Mouse (Mus musculus): ENCODE results near the gene Mapre3. TPM values are rescaled to one million over a fixed set of nuclear protein-coding genes. Genes with fewer than 3 reads are reported as not detected.
A peak's percentile ranks its signal among the peaks of the same experiment; 100 is the strongest.

The Mapre3 gene
- polyA plus RNA-seq, 1 experiment from 2014 or later = 17.0 TPM

GRCm38 (mm10) chr5:30907413-30908059 is 93.1 kb downstream of the Mapre3 start, which contains the start of gene Ost4:
Gene Ost4, minus strand, starts transcription at chr5:30907788.
- under 1% methylated on average over 58 of the region's 58 CpGs for WGBS
- peaks cover 71% of the 10 kb centered on the region for H3K4me1 ChIP-seq
- no peaks in the 10 kb centered on the region for H3K9me3 ChIP-seq (replicated peaks)
- H3K27ac ChIP-seq = peak within 1 kb of the TSS; percentile 95
- peaks cover 37% of the 10 kb centered on the region for H3K36me3 ChIP-seq
- peak within 1 kb of the TSS; percentile 77 for H3K4me3 ChIP-seq
- H3K27me3 ChIP-seq (ENCODE audit: low read depth, poor library complexity, severe bottlenecking) = no peaks in the 10 kb centered on the region
- DNase-seq (ENCODE audit: low spot score) = peak; percentile 98

GRCm38 (mm10) chr5:30908426-30909299 is 94.2 kb downstream of the Mapre3 start:
- 29% methylated on average over 13 of the region's 13 CpGs for WGBS

GRCm38 (mm10) chr5:30909300-30909659 is 94.8 kb downstream of the Mapre3 start:
- peak overlapping the region; percentile 95 for H3K27ac ChIP-seq
- H3K36me3 ChIP-seq = peaks cover 20% of the 10 kb centered on the region
- WGBS = 11% methylated on average over 7 of the region's 7 CpGs
- DNase-seq (ENCODE audit: low spot score) = no peak
- peak overlapping the region; percentile 77 for H3K4me3 ChIP-seq
- H3K9me3 ChIP-seq (replicated peaks) = no peaks in the 10 kb centered on the region
- H3K27me3 ChIP-seq (ENCODE audit: low read depth, poor library complexity, severe bottlenecking) = no peaks in the 10 kb centered on the region
- H3K4me1 ChIP-seq = peaks cover 89% of the 10 kb centered on the region

More at GRCm38 (mm10) chr5:30908426-30909299, 94.2 kb downstream of the Mapre3 start:
- H3K4me3 ChIP-seq = peak overlapping the region; percentile 77
- no peaks in the 10 kb centered on the region for H3K9me3 ChIP-seq (replicated peaks)
- peak overlapping the region; percentile 95 for H3K27ac ChIP-seq
- peak; percentile 64 for DNase-seq (ENCODE audit: low spot score)
- H3K27me3 ChIP-seq (ENCODE audit: low read depth, poor library complexity, severe bottlenecking) = no peaks in the 10 kb centered on the region
- peaks cover 82% of the 10 kb centered on the region for H3K4me1 ChIP-seq
- H3K36me3 ChIP-seq = peaks cover 26% of the 10 kb centered on the region

DNA sequence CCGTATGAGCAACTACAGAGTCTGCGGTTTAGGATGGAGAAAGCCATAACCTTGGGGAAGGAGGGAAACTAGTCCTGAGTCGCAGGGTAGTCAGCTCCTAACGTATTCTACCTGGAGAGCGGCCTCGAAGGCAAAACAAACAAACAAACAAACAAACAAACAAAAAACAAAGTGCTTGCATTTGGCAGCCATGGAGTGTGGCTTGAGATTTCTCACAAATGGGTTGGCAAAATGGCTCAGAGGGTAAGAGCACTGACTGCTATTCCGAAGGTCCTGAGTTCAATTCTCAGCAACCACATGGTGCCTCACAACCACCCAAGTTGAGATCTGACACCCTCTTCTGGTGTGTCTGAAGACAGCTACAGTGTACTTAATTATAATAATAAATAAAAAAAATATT is 95.4 kb downstream of the Mapre3 start:
- Histone ChIP-seq H3K4me3 (no peak overlapping the region; the same call in 1 of the 2 replicates), H3K36me3 (peaks cover 16% of the 10 kb centered on the region), H3K4me1 (peaks cover 92% of the 10 kb centered on the region), H3K27me3 (ENCODE audit: low read depth, poor library complexity, severe bottlenecking) (no peaks in the 10 kb centered on the region), H3K9me3 (replicated peaks) (no peaks in the 10 kb centered on the region), H3K27ac (peak overlapping the region; percentile 95)
- WGBS = 86% methylated on average over 7 of the region's 7 CpGs
- DNase-seq (ENCODE audit: low spot score) = no peak

DNA sequence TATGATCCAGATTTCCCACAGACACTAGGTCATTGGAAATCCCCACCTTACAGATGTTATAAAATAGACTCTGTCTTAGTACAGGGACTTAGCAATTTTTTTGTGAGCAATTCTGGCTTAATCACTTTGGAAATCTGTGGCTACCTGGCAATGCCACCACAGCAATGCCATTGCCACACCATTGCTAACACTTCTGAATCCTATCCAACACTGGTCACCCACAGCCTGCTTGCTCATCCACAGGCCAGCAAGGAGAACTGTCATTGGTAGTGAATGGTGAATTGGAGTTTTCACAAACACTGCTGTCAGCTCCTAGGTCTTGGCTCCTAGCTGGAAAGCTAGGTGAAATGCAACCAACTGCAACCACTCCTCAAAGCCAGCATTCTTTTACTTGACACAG is 96.0 kb downstream of the Mapre3 start:
- no peaks in the 10 kb centered on the region for H3K9me3 ChIP-seq (replicated peaks)
- peak overlapping the region; percentile 97 for H3K27ac ChIP-seq
- H3K4me1 ChIP-seq = peaks cover 92% of the 10 kb centered on the region
- H3K4me3 ChIP-seq = no peak overlapping the region
- no peaks in the 10 kb centered on the region for H3K27me3 ChIP-seq (ENCODE audit: low read depth, poor library complexity, severe bottlenecking)
- H3K36me3 ChIP-seq = peaks cover 16% of the 10 kb centered on the region
- no peak for DNase-seq (ENCODE audit: low spot score)

DNA sequence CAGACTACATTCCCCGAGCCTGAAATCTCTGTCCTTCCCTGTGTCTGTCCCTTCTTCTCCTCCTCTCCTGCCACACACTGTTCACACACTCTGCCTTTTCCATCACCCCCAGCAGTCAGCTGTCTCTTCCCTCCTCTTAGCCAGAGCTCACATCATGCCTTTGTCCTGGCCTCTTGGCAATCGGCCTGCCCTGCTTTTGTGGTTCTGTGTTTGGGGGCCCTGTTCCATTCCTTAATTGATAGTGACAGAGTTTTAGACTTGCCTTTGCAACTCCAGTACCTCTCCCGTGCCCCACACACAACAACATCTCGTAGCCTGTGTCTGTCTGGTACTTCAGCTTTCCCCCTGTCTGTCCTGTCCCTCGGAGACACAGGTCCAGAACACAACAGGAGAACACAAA is 97.7 kb downstream of the Mapre3 start:
- 76% methylated on average over 5 of the region's 5 CpGs for WGBS
- no peak for DNase-seq (ENCODE audit: low spot score)
- no peaks in the 10 kb centered on the region for H3K27me3 ChIP-seq (ENCODE audit: low read depth, poor library complexity, severe bottlenecking)
- H3K9me3 ChIP-seq (replicated peaks) = no peaks in the 10 kb centered on the region
- H3K4me3 ChIP-seq = peak overlapping the region; percentile 63
- peaks cover 94% of the 10 kb centered on the region for H3K4me1 ChIP-seq
- peaks cover 20% of the 10 kb centered on the region for H3K36me3 ChIP-seq
- peak overlapping the region; percentile 97 for H3K27ac ChIP-seq

- H3K27ac ChIP-seq = peak within 1 kb of the TSS; percentile 97
- no peaks in the 10 kb centered on the region for H3K9me3 ChIP-seq (replicated peaks)
- H3K4me1 ChIP-seq = peaks cover 98% of the 10 kb centered on the region
- peak within 1 kb of the TSS; percentile 63 for H3K4me3 ChIP-seq
- H3K36me3 ChIP-seq = peaks cover 31% of the 10 kb centered on the region
- DNase-seq (ENCODE audit: low spot score) = peak; percentile 92
- H3K27me3 ChIP-seq (ENCODE audit: low read depth, poor library complexity, severe bottlenecking) = no peaks in the 10 kb centered on the region
- 4% methylated on average over 13 of the region's 13 CpGs for WGBS
Measured at GRCm38 (mm10) chr5:30913060-30913841, 98.8 kb downstream of the Mapre3 start, which contains the start of gene Emilin1. Gene Emilin1, plus strand, starts transcription at chr5:30913402.

GRCm38 (mm10) chr5:30914101-30914635 is 99.7 kb downstream of the Mapre3 start:
- peak overlapping the region; percentile 63 for H3K4me3 ChIP-seq
- peaks cover 40% of the 10 kb centered on the region for H3K36me3 ChIP-seq
- H3K4me1 ChIP-seq = peaks cover 98% of the 10 kb centered on the region
- peak overlapping the region; percentile 97 for H3K27ac ChIP-seq
- WGBS = 42% methylated on average over 7 of the region's 7 CpGs
- no peak for DNase-seq (ENCODE audit: low spot score)
- no peaks in the 10 kb centered on the region for H3K9me3 ChIP-seq (replicated peaks)
- H3K27me3 ChIP-seq (ENCODE audit: low read depth, poor library complexity, severe bottlenecking) = no peaks in the 10 kb centered on the region

DNA sequence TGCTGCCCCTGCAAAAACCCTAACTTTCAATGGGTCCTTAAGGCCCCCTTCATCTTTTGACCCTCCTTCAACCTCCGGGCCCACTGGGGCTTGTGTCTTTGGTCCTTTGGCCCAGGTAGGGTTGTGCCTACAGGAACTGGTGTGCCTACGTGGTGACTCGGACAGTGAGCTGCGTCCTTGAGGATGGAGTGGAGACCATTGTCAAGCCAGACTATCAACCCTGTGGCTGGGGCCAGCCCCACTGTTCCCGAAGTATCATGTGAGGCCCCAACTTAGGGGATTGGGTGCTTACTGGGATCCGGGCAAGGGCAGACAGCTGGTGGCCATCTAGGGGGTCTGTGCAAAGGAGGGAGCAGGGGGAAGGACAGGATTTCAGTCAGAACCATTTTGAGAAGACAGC is 100.4 kb downstream of the Mapre3 start:
- peaks cover 93% of the 10 kb centered on the region for H3K4me1 ChIP-seq
- 70% methylated on average over 6 of the region's 6 CpGs for WGBS

GRCm38 (mm10) chr5:30915456-30915855 is 101.0 kb downstream of the Mapre3 start:
- H3K27ac ChIP-seq = peak overlapping the region; percentile 97
- H3K36me3 ChIP-seq = peaks cover 53% of the 10 kb centered on the region
- WGBS = 61% methylated on average over 9 of the region's 9 CpGs
- no peaks in the 10 kb centered on the region for H3K27me3 ChIP-seq (ENCODE audit: low read depth, poor library complexity, severe bottlenecking)
- no peak for DNase-seq (ENCODE audit: low spot score)
- H3K9me3 ChIP-seq (replicated peaks) = no peaks in the 10 kb centered on the region
- peak overlapping the region; percentile 63 for H3K4me3 ChIP-seq
- H3K4me1 ChIP-seq = peaks cover 94% of the 10 kb centered on the region

More for the DNA sequence above, 100.4 kb downstream of the Mapre3 start:
- Histone ChIP-seq H3K4me3 (peak overlapping the region; percentile 63), H3K27me3 (ENCODE audit: low read depth, poor library complexity, severe bottlenecking) (no peaks in the 10 kb centered on the region), H3K9me3 (replicated peaks) (no peaks in the 10 kb centered on the region), H3K27ac (peak overlapping the region; percentile 97), H3K36me3 (peaks cover 47% of the 10 kb centered on the region)
- DNase-seq (ENCODE audit: low spot score) = no peak
